Mouse (Mus musculus): Measurements from ENCODE around the gene Ptpn14. TPM values are rescaled to one million over a fixed set of nuclear protein-coding genes. Genes with fewer than 3 reads are reported as not detected.

Gene Ptpn14
- polyA plus RNA-seq, 1 experiment from 2014 or later, result 1.5 TPM

DNA sequence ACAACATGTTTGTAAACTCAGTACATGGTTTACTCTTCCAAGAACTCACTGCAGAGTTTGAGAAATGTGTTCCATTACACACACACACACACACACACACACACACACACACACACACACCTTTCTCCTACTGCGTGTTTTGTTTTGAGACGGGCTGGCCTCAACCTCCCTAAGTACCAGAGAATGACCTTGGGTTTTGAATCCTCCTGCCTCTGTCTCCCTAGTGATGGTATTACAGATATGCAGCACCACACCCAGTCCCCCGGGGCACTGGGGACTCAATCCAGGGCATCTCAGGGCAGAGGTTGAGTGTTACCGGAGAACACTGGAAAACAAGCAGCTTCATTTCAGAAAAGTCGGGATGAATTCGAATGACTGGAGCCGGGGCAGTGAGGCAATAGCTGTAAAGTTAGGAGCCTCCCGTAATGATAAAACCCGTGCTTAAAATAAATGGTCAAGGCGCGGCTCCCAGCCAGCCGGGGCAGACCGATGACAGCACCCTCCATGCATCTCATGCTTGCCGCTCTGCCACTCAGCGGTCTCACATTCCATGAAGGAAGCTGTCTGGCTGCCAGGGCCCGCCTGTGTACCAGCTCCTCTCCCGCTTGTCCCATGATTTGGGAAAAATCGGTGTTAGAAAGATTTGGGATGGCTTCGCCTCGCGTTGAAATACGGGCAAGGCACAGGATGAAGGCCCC is 196.0 kb downstream of the Ptpn14 start:
- 71% methylated on average over 22 of the region's 22 CpGs for WGBS
- Histone ChIP-seq H3K9me3 (ENCODE audit: control insufficient read depth) (no peaks in the 10 kb centered on the region), H3K4me2 (replicated peaks; ENCODE audit: low read depth) (no peak overlapping the region), H3K27me3 (replicated peaks; ENCODE audit: control insufficient read depth, insufficient read depth, low read length) (no peaks in the 10 kb centered on the region), H3K27ac (ENCODE audit: low read depth, low read length) (no peak overlapping the region), H3K36me3 (ENCODE audit: control insufficient read depth, insufficient read depth) (no peaks in the 10 kb centered on the region), H3K9ac (ENCODE audit: low read depth, low read length) (no peak overlapping the region), H3K4me1 (replicated peaks; ENCODE audit: control insufficient read depth, insufficient read depth, low read length) (0 out of 2 replicates have a peak, but pooled peaks cover 10% of the 10 kb centered on the region), H3K4me3 (ENCODE audit: low read depth, low read length) (no peak overlapping the region)
- TF ChIP-seq CTCF (IDR thresholded peaks at IDR 0.05; ENCODE audit: low read depth), result no peak
- no peak for ATAC-seq

DNA sequence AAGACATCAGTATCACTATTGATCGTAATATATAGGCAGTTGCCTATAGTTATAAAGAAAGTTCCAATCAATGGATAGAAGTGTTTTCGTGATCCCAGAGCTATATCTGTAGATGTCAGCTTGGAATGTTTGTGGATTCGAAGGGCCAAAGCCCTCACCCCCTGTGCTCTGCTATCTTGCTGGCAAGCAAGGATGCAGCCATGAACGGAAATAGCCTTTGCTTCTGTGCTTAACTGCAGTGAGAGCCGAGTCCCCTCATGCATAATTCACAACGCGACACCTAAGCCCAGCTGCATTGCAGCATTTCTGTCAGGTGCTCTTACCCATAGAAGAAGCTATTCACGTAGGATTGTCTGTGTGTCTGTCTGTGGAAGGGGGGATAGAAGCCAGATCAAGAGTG is 198.2 kb downstream of the Ptpn14 start:
- no peak overlapping the region for H3K27ac ChIP-seq (ENCODE audit: low read depth, low read length)
- no peak overlapping the region for H3K4me3 ChIP-seq (ENCODE audit: low read depth, low read length)
- 0 out of 2 replicates have a peak, but pooled peaks cover 3% of the 10 kb centered on the region for H3K4me1 ChIP-seq (replicated peaks; ENCODE audit: control insufficient read depth, insufficient read depth, low read length)
- H3K9me3 ChIP-seq (ENCODE audit: control insufficient read depth), result no peaks in the 10 kb centered on the region
- H3K27me3 ChIP-seq (replicated peaks; ENCODE audit: control insufficient read depth, insufficient read depth, low read length), result no peaks in the 10 kb centered on the region
- TF ChIP-seq CTCF (IDR thresholded peaks at IDR 0.05; ENCODE audit: low read depth), result no peak
- no peak for ATAC-seq
- WGBS, result 78% methylated on average over 8 of the region's 8 CpGs
- H3K9ac ChIP-seq (ENCODE audit: low read depth, low read length), result no peak overlapping the region
- no peak overlapping the region for H3K4me2 ChIP-seq (replicated peaks; ENCODE audit: low read depth)
- H3K36me3 ChIP-seq (ENCODE audit: control insufficient read depth, insufficient read depth), result no peaks in the 10 kb centered on the region

Other genes with a start within 250 kb of the Ptpn14 start
- 17.8 and 18.9 TPM in 2 replicates for gene Cenpf, start 40.2 kb upstream of the Ptpn14 start, polyA plus RNA-seq (2015; fragmentation: Nextera tagmentation; extraction: Ambion mirVana)
- 47.1 and 48.1 TPM in 2 replicates for gene Smyd2, start 194.1 kb downstream of the Ptpn14 start, polyA plus RNA-seq (2015; fragmentation: Nextera tagmentation; extraction: Ambion mirVana)